Mouse (Mus musculus): ENCODE measurements around the gene Gm44805.

- TF ChIP-seq CTCF (IDR thresholded peaks at IDR 0.05; ENCODE audit: control insufficient read depth, insufficient read depth, low read length) = no peak
- no peak for TF ChIP-seq POLR2A (IDR thresholded peaks at IDR 0.05; ENCODE audit: borderline replicate concordance, control insufficient read depth, low read depth, low read length)
These were observed 37.2 kb upstream of the Gm44805 start for GRCm38 (mm10) chr7:19718297-19718952.

All from bone marrow, adult 2 months (tissue).